Mouse (Mus musculus) hindbrain, embryonic 11.5 days (tissue): ENCODE data around the gene Cdk8. TPM values are rescaled to one million over a fixed set of nuclear protein-coding genes. Genes with fewer than 3 reads are reported as not detected.

Source experiments
- ATAC-seq: fragments of 200-750 bp; cut with Nextera tagmentation; 2 replicates; pipeline ENCODE4 v1.8.0; 2017; ENCODE audit warnings: mild to moderate bottlenecking, moderate TSS enrichment, moderate library complexity; ENCODE audit not compliant: low FRiP score
- DNase-seq: peaks from one replicate; pipeline ENCODE4 v3.0.0-alpha.2; 2015; ENCODE audit warnings: low spot score
- H3K27ac ChIP-seq: fragments of 300-500 bp; sonication (generic); 2 replicates; pipeline ENCODE4 v1.5.1; 2014; ENCODE audit warnings: mild to moderate bottlenecking, low read depth, low read length
- H3K27me3 ChIP-seq: fragments of 300-500 bp; sonication (generic); 2 replicates; pipeline ENCODE4 v1.6.1; 2014; ENCODE audit warnings: mild to moderate bottlenecking, low read length, moderate library complexity, mixed read lengths; ENCODE audit not compliant: control insufficient read depth, insufficient read depth
- H3K36me3 ChIP-seq: fragments of 300-500 bp; sonication (generic); 2 replicates; pipeline ENCODE4 v1.6.1; 2014; ENCODE audit warnings: mild to moderate bottlenecking, low read length, moderate library complexity, mixed read lengths; ENCODE audit not compliant: control insufficient read depth, insufficient read depth
- H3K4me1 ChIP-seq: fragments of 300-500 bp; sonication (generic); replicated peaks from 2 replicates; pipeline ENCODE4 v1.6.1; 2014; ENCODE audit warnings: low read length, mixed read lengths; ENCODE audit not compliant: control insufficient read depth, insufficient read depth
- H3K4me2 ChIP-seq: fragments of 300-500 bp; sonication (generic); replicated peaks from 2 replicates; pipeline ENCODE4 v1.6.1; 2014; ENCODE audit warnings: mild to moderate bottlenecking, low read depth, low read length
- H3K4me3 ChIP-seq: fragments of 300-500 bp; sonication (generic); 2 replicates; pipeline ENCODE4 v1.5.1; 2014; ENCODE audit warnings: low read depth, low read length
- H3K9ac ChIP-seq: fragments of 300-500 bp; sonication (generic); 2 replicates; pipeline ENCODE4 v1.6.1; 2014; ENCODE audit warnings: low read depth, low read length
- H3K9me3 ChIP-seq: fragments of 300-500 bp; sonication (generic); 2 replicates; pipeline ENCODE4 v1.6.1; 2016; ENCODE audit warnings: low read length; ENCODE audit not compliant: control insufficient read depth
- WGBS: fragments of 180-500 bp; shearing (Covaris S2); extraction: QIAGEN DNeasy Blood & Tissue Kit; methylation state at CpG from one replicate; pipeline ENCODE4 v1.1.7; 2014; 5-methylcytosine and 5-hydroxymethylcytosine counted together
- polyA plus RNA-seq: library from polyadenylated mRNA; unstranded; fragments of >200 nt; fragmentation: Nextera tagmentation; extraction: Ambion mirVana; gene quantifications from 2 replicates; pipeline ENCODE4 v1.2.1, GENCODE M21; 2014

The Cdk8 gene
- polyA plus RNA-seq, 1 experiment from 2014 or later: 40.5 TPM

DNA sequence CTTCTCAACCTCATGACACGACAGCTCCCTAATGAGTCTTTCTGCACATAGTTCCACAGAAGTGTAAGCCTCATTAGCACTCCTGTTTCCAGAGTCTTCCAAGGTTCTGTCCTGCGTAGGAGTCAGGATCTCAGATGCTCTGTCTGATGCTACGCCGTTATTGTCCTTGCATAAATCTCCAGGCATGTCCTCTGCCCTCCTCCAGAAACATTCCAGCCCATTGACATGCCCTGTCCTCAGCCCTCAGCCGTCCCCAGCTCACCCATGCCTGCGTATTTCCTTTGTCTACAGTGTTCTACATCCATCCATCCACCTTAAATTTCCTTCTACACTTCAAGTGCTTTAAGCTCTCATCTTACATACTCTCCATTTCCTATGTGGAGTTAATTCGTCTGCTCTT lies 121.0 kb downstream of the Cdk8 start:
- H3K4me1 ChIP-seq: no peaks in the 10 kb centered on the region
- DNase-seq: no peak
- 93% methylated on average over 7 of the region's 7 CpGs for WGBS
- H3K36me3 ChIP-seq: no peaks in the 10 kb centered on the region
- no peak overlapping the region for H3K9ac ChIP-seq
- H3K27ac ChIP-seq: no peak overlapping the region
- H3K9me3 ChIP-seq: no peaks in the 10 kb centered on the region
- no peak for ATAC-seq
- no peak overlapping the region for H3K4me3 ChIP-seq
- H3K27me3 ChIP-seq: no peaks in the 10 kb centered on the region
- H3K4me2 ChIP-seq: no peak overlapping the region

Other genes starting within 250 kb of the Cdk8 start
- gene Cyp3a25, start 221.6 kb upstream of the Cdk8 start, polyA plus RNA-seq: not detected in 2 replicates
- gene Cyp3a59, start 152.0 kb upstream of the Cdk8 start, polyA plus RNA-seq: not detected in 2 replicates
- not detected in 2 replicates for gene Gm5565, start 70.7 kb upstream of the Cdk8 start, polyA plus RNA-seq
- gene Gm6309, start 60.5 kb upstream of the Cdk8 start, polyA plus RNA-seq: not detected in 2 replicates
- gene 1700001J03Rik, start 45.9 kb upstream of the Cdk8 start, polyA plus RNA-seq: not detected in 2 replicates
- gene Rnf6, start 9.7 kb upstream of the Cdk8 start, polyA plus RNA-seq: 22.1 and 24.1 TPM in 2 replicates
- 7.1 TPM in 2 replicates for gene Wasf3, start 153.8 kb downstream of the Cdk8 start, polyA plus RNA-seq